Mouse (Mus musculus): ENCODE data around the gene Gpam.

- no peak for TF ChIP-seq CTCF (IDR thresholded peaks at IDR 0.05; ENCODE audit: borderline replicate concordance, control insufficient read depth, extremely low read depth, insufficient read depth, low read length, poor library complexity)
- TF ChIP-seq POLR2A (IDR thresholded peaks at IDR 0.05; ENCODE audit: control insufficient read depth, extremely low read depth, insufficient read depth, low read length, poor library complexity) = no peak
These were observed 69.6 kb downstream of the Gpam start for GRCm38 (mm10) chr19:55057483-55057882.

Data from thymus, adult 2 months (tissue).